Mouse (Mus musculus): ENCODE data around the gene Oaz2. TPM values are rescaled to one million over a fixed set of nuclear protein-coding genes. Genes with fewer than 3 reads are reported as not detected.

Gene Oaz2
- polyA plus RNA-seq, 1 experiment from 2014 or later, result 261 TPM

DNA sequence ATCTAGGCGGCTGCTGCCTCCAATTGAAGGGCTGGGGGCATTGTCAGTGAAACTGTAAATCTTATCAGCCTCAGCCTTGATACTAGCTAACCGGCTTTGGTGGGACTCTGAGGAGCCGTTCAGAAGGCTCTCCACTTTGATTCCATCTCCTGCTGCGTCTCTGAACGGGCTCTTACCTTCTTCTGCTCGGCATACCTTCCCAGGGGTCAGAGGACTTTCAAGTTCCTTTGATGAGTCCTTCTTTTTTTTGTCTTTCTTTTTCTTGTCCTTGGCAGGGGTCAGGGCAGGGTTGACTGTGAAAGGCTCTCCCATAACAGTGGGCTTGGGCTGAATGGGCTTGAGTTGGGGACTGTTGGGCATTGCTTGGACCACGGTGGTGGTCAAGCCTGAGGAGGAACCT, 35.4 kb downstream of the Oaz2 start:
- Histone ChIP-seq H3K36me3 (ENCODE audit: control insufficient read depth, insufficient read depth, low read length) (peaks cover 7% of the 10 kb centered on the region; the same call in 1 of the 2 replicates), H3K4me1 (ENCODE audit: control insufficient read depth, insufficient read depth, low read length) (no peaks in the 10 kb centered on the region), H3K27me3 (ENCODE audit: control insufficient read depth, insufficient read depth, low read length) (no peaks in the 10 kb centered on the region), H3K9ac (ENCODE audit: low read length) (no peak overlapping the region), H3K9me3 (ENCODE audit: control insufficient read depth, low read length) (no peaks in the 10 kb centered on the region), H3K4me2 (ENCODE audit: low read depth, severe bottlenecking) (no peak overlapping the region), H3K4me3 (ENCODE audit: low read depth, low read length) (no peak overlapping the region), H3K27ac (replicated peaks; ENCODE audit: low read depth, low read length) (no peak overlapping the region)
- ATAC-seq (ENCODE audit: insufficient number of reproducible peaks, low FRiP score, low TSS enrichment, low read depth), result no peak
- WGBS, result 88% methylated on average over 7 of the region's 7 CpGs
- no peak for DNase-seq (ENCODE audit: low spot score)

DNA sequence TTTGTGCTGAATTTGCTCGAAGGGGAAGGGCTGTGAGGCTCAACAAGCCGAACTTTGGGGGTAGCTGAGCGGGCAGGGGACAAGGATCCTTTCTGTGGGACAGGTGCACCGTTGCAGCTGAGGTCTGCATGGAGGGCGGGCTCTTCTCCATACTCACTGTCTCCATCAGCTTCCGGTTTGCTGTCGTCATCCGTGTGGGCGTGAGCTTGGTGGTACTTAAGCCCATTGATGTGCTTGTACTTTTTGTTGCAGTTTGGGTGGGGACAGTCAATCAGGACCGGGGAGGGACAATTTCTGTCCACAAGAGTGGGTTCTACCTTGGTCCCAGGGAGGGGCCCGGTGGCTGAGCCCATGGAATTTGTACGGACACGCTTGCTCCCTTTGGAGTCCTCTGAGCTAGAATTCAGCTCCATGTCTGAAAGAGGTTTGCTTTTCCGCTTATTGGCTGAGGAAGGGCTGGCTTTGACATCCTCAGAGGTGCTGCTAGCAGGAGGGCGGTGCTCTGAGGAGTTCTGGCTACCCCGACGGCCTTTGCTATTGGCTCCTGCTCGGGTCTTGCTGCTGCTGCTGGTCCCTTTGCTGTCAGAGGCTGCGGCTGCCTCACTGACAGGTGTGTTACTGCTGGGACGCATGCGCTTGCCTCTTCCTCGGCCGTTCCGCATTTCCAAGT, 36.3 kb downstream of the Oaz2 start:
- Histone ChIP-seq H3K27ac (replicated peaks; ENCODE audit: low read depth, low read length) (no peak overlapping the region), H3K4me3 (ENCODE audit: low read depth, low read length) (no peak overlapping the region), H3K4me1 (ENCODE audit: control insufficient read depth, insufficient read depth, low read length) (no peaks in the 10 kb centered on the region), H3K27me3 (ENCODE audit: control insufficient read depth, insufficient read depth, low read length) (no peaks in the 10 kb centered on the region), H3K9me3 (ENCODE audit: control insufficient read depth, low read length) (no peaks in the 10 kb centered on the region), H3K36me3 (ENCODE audit: control insufficient read depth, insufficient read depth, low read length) (peaks cover 9% of the 10 kb centered on the region; the same call in 1 of the 2 replicates), H3K4me2 (ENCODE audit: low read depth, severe bottlenecking) (no peak overlapping the region), H3K9ac (ENCODE audit: low read length) (no peak overlapping the region)
- ATAC-seq (ENCODE audit: insufficient number of reproducible peaks, low FRiP score, low TSS enrichment, low read depth) (no peak), DNase-seq (ENCODE audit: low spot score) (no peak)
- 90% methylated on average over 24 of the region's 24 CpGs for whole genome bisulfite sequencing

DNA sequence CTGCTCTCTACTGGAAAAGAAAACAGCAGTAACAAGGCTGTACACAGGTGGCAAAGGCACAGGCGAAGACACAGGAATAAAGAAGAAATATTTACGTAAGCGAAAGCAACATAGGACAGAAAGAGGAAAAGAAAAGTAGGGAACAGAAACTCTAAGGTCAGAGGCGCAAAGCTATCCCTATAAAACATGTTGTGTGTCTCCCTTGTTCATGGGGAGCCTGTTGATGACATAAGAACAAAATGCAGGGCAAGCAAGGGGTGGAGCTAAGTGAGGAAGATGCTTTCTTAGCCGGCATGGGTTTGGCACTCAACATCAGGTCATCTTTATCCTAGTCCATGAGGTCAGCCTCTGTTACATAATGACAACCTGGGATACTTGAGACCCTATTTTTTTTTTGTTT, 50.4 kb downstream of the Oaz2 start:
- Histone ChIP-seq H3K27me3 (ENCODE audit: control insufficient read depth, insufficient read depth, low read length) (no peaks in the 10 kb centered on the region), H3K27ac (replicated peaks; ENCODE audit: low read depth, low read length) (no peak overlapping the region), H3K9ac (ENCODE audit: low read length) (no peak overlapping the region), H3K4me2 (ENCODE audit: low read depth, severe bottlenecking) (no peak overlapping the region), H3K4me1 (ENCODE audit: control insufficient read depth, insufficient read depth, low read length) (no peaks in the 10 kb centered on the region), H3K36me3 (ENCODE audit: control insufficient read depth, insufficient read depth, low read length) (no peaks in the 10 kb centered on the region), H3K4me3 (ENCODE audit: low read depth, low read length) (no peak overlapping the region), H3K9me3 (ENCODE audit: control insufficient read depth, low read length) (no peaks in the 10 kb centered on the region)
- WGBS, result 93% methylated on average over 5 of the region's 5 CpGs
- ATAC-seq (ENCODE audit: insufficient number of reproducible peaks, low FRiP score, low TSS enrichment, low read depth) (no peak), DNase-seq (ENCODE audit: low spot score) (no peak)

DNA sequence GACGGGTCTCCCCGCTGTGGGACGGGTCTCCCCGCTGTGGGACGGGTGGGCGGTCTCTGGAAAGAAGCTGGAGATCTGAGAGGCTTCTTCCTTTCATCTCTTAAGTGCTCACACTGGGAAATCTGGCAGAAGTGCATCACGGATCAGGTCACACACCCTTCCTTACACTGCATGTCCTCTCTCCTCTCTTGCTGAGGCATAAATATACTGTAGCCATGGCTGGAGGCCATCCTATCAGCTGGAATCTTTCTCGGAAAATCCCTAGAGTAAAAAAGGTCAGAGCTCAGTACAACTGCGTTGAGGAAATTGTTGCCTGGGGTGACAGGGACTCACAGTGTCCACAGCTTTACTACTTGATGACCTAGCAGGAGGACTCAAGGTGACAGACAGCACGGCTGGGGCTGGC, 53.4 kb downstream of the Oaz2 start:
- Histone ChIP-seq H3K27ac (replicated peaks; ENCODE audit: low read depth, low read length) (no peak overlapping the region), H3K4me1 (ENCODE audit: control insufficient read depth, insufficient read depth, low read length) (peaks cover 7% of the 10 kb centered on the region; the same call in 1 of the 2 replicates), H3K9ac (ENCODE audit: low read length) (no peak overlapping the region), H3K9me3 (ENCODE audit: control insufficient read depth, low read length) (no peaks in the 10 kb centered on the region), H3K4me3 (ENCODE audit: low read depth, low read length) (no peak overlapping the region), H3K36me3 (ENCODE audit: control insufficient read depth, insufficient read depth, low read length) (no peaks in the 10 kb centered on the region), H3K27me3 (ENCODE audit: control insufficient read depth, insufficient read depth, low read length) (no peaks in the 10 kb centered on the region), H3K4me2 (ENCODE audit: low read depth, severe bottlenecking) (no peak overlapping the region)
- ATAC-seq (ENCODE audit: insufficient number of reproducible peaks, low FRiP score, low TSS enrichment, low read depth), result no peak
- DNase-seq (ENCODE audit: low spot score), result no peak
- WGBS, result 30% methylated on average over 10 of the region's 10 CpGs

DNA sequence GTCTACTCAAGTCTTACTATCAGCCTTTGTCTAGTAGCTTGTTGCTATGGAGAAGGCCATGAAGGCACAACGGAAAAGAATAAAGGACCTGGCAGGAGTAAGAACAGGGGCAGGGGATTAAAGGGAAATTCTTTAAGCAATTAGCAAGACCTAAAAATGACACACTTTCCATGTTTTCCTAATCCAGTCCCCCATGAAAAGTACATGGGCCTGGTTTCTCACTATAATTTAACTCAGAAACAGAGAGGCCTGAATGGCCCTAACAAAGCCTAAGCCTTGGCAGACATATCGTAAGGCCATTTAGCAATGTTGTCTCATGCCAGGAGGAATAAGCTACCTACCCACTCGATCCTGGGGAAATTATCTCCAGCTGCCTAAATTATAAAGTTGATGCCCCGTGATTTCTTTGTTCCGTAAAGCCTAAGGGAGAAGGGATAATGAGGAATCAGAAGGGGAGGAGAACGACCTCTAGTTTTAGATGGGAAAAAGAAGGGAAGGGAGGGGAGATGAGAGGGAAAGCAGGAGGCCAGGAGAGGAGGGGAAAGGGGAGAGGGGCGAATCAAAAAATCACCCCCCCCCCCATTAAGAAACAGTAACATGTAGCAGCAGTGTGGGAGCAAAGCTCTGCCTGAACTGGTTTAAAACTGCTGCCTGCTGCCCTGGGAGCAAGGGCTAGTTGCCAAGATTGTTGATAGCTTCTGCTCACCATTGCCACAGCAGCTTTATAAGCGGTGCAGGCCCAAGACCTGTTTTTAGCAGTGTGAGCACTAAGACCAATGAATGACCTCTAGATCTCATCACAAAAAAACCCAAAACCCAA, 56.9 kb downstream of the Oaz2 start:
- no peaks in the 10 kb centered on the region for H3K27me3 ChIP-seq (ENCODE audit: control insufficient read depth, insufficient read depth, low read length)
- no peak overlapping the region for H3K4me3 ChIP-seq (ENCODE audit: low read depth, low read length)
- no peak overlapping the region for H3K4me2 ChIP-seq (ENCODE audit: low read depth, severe bottlenecking)
- peaks cover 7% of the 10 kb centered on the region; the same call in 1 of the 2 replicates for H3K4me1 ChIP-seq (ENCODE audit: control insufficient read depth, insufficient read depth, low read length)
- H3K9me3 ChIP-seq (ENCODE audit: control insufficient read depth, low read length), result no peaks in the 10 kb centered on the region
- DNase-seq (ENCODE audit: low spot score) (no peak), ATAC-seq (ENCODE audit: insufficient number of reproducible peaks, low FRiP score, low TSS enrichment, low read depth) (no peak)
- H3K9ac ChIP-seq (ENCODE audit: low read length), result no peak overlapping the region
- H3K36me3 ChIP-seq (ENCODE audit: control insufficient read depth, insufficient read depth, low read length), result peaks cover 4% of the 10 kb centered on the region; the same call in 1 of the 2 replicates
- no peak overlapping the region for H3K27ac ChIP-seq (replicated peaks; ENCODE audit: low read depth, low read length)
- WGBS, result 56% methylated on average over 8 of the region's 8 CpGs

DNA sequence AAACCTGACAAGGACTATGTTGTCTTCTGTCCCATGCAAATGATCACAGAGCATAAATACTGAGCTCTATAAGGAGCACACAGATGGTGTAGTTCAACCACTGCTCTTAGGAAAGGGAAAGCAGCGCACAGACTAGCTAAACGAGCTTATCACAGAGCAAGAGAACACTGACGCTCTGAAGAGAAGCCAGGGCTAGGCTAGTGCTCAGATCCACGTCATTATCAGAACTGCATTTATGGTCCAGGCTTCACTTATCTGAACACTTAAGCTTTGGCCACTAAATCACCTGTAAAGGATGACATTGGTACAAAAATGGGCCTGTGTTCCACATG, 57.5 kb downstream of the Oaz2 start:
- Histone ChIP-seq H3K9me3 (ENCODE audit: control insufficient read depth, low read length) (no peaks in the 10 kb centered on the region), H3K36me3 (ENCODE audit: control insufficient read depth, insufficient read depth, low read length) (peaks cover 4% of the 10 kb centered on the region; the same call in 1 of the 2 replicates), H3K27me3 (ENCODE audit: control insufficient read depth, insufficient read depth, low read length) (no peaks in the 10 kb centered on the region), H3K4me1 (ENCODE audit: control insufficient read depth, insufficient read depth, low read length) (peaks cover 7% of the 10 kb centered on the region; the same call in 1 of the 2 replicates), H3K4me2 (ENCODE audit: low read depth, severe bottlenecking) (no peak overlapping the region), H3K9ac (ENCODE audit: low read length) (no peak overlapping the region), H3K4me3 (ENCODE audit: low read depth, low read length) (no peak overlapping the region), H3K27ac (replicated peaks; ENCODE audit: low read depth, low read length) (no peak overlapping the region)
- DNase-seq (ENCODE audit: low spot score), result no peak
- ATAC-seq (ENCODE audit: insufficient number of reproducible peaks, low FRiP score, low TSS enrichment, low read depth), result no peak
- 56% methylated on average over 4 of the region's 4 CpGs for WGBS

DNA sequence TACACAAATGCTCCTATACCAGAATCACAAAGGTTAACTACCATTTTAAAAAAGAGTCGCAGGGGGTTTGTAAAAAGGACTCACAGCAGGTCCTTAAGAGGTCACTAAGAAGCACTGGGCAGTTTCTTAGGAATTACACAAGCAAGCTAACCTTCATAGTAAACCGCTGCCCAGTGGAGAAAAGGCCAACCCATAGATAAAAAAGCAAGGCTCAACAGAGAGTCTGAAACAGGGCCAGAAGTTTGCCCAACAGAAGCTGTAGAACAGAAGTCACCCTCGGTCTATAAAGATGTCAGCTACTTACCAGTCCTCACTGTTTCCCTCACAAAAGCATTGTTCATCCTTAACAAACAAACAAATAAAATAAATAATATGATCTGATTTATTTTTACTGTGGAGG, 58.6 kb downstream of the Oaz2 start:
- Histone ChIP-seq H3K4me2 (ENCODE audit: low read depth, severe bottlenecking) (no peak overlapping the region), H3K27ac (replicated peaks; ENCODE audit: low read depth, low read length) (no peak overlapping the region), H3K9ac (ENCODE audit: low read length) (no peak overlapping the region), H3K27me3 (ENCODE audit: control insufficient read depth, insufficient read depth, low read length) (no peaks in the 10 kb centered on the region), H3K4me3 (ENCODE audit: low read depth, low read length) (no peak overlapping the region), H3K4me1 (ENCODE audit: control insufficient read depth, insufficient read depth, low read length) (peaks cover 7% of the 10 kb centered on the region; the same call in 1 of the 2 replicates), H3K9me3 (ENCODE audit: control insufficient read depth, low read length) (no peaks in the 10 kb centered on the region), H3K36me3 (ENCODE audit: control insufficient read depth, insufficient read depth, low read length) (peaks cover 4% of the 10 kb centered on the region; the same call in 1 of the 2 replicates)
- no peak for DNase-seq (ENCODE audit: low spot score)
- 94% methylated on average over 3 of the region's 3 CpGs for WGBS
- ATAC-seq (ENCODE audit: insufficient number of reproducible peaks, low FRiP score, low TSS enrichment, low read depth), result no peak

DNA sequence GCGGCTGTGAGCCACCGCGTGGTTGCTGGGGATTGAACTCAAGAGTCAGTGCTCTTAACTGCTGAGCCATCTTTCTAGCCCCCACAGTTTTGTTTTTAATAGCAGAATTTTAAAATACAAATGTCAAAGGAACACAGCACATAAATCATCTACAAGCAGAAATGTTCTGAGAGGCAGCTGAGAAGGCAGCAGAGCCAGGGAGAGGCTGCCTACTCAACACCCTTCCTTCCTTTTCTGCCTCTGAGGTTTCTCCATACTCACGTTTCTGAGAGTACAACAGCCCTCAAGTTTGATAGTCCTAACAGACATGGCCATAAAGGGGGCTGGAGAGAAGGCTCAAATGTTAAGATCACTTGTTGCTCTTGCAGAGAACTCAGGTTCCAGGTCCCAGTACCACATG, 59.7 kb downstream of the Oaz2 start:
- H3K4me1 ChIP-seq (ENCODE audit: control insufficient read depth, insufficient read depth, low read length), result peaks cover 7% of the 10 kb centered on the region; the same call in 1 of the 2 replicates
- H3K4me2 ChIP-seq (ENCODE audit: low read depth, severe bottlenecking), result no peak overlapping the region
- no peak overlapping the region for H3K9ac ChIP-seq (ENCODE audit: low read length)
- DNase-seq (ENCODE audit: low spot score), result no peak
- H3K36me3 ChIP-seq (ENCODE audit: control insufficient read depth, insufficient read depth, low read length), result peaks cover 4% of the 10 kb centered on the region; the same call in 1 of the 2 replicates
- H3K4me3 ChIP-seq (ENCODE audit: low read depth, low read length), result no peak overlapping the region
- WGBS, result 88% methylated on average over 4 of the region's 4 CpGs
- ATAC-seq (ENCODE audit: insufficient number of reproducible peaks, low FRiP score, low TSS enrichment, low read depth), result no peak
- no peaks in the 10 kb centered on the region for H3K9me3 ChIP-seq (ENCODE audit: control insufficient read depth, low read length)
- H3K27me3 ChIP-seq (ENCODE audit: control insufficient read depth, insufficient read depth, low read length), result no peaks in the 10 kb centered on the region
- no peak overlapping the region for H3K27ac ChIP-seq (replicated peaks; ENCODE audit: low read depth, low read length)
